Mouse (Mus musculus) CH12.LX (cell line): Measurements from ENCODE around the gene Mtfr1l. TPM values are rescaled to one million over a fixed set of nuclear protein-coding genes. Genes with fewer than 3 reads are reported as not detected.

Experiments used
- DNase-seq: peaks from one replicate; pipeline ENCODE4 v3.0.0-alpha.2; 2013; ENCODE audit errors: extremely low read depth
- H3K27ac ChIP-seq: 2 replicates; pipeline ENCODE4 v1.5.1; 2012; ENCODE audit warnings: low read depth, mild to moderate bottlenecking, control low read depth, moderate library complexity; ENCODE audit not compliant: insufficient read depth
- H3K27me3 ChIP-seq: replicated peaks from 2 replicates; pipeline ENCODE3; 2012; ENCODE audit warnings: inconsistent platforms
- H3K36me3 ChIP-seq, 2 experiments: replicated peaks in 1 of 2; 2 replicates each; pipeline versions ENCODE3 to v1.6.1; 2012; ENCODE audit warnings: inconsistent platforms in 1 of 2, low read length in 1 of 2, mild to moderate bottlenecking in 1 of 2, mixed read lengths in 1 of 2, moderate library complexity in 1 of 2; ENCODE audit not compliant: control insufficient read depth in 1 of 2, insufficient read depth in 1 of 2
- H3K4me1 ChIP-seq, 2 experiments: 2 replicates each; pipeline ENCODE4 v1.6.1; 2012; ENCODE audit warnings: inconsistent platforms in 1 of 2, moderate library complexity in 1 of 2; ENCODE audit not compliant: insufficient read depth in 2 of 2, control insufficient read depth in 1 of 2
- H3K4me2 ChIP-seq: 2 replicates; pipeline ENCODE4 v1.6.1; 2012; ENCODE audit warnings: low read depth, mild to moderate bottlenecking, control low read depth; ENCODE audit not compliant: poor library complexity, insufficient read depth, severe bottlenecking
- H3K4me3 ChIP-seq, 3 experiments: fragments of 150-350 bp in 1 of 3; sonication (generic) in 1 of 3; replicated peaks in 1 of 3; 2 replicates each; pipeline versions ENCODE3 to v1.5.1; 2011 to 2012; ENCODE audit warnings: low read depth in 2 of 3, low read length in 2 of 3, mild to moderate bottlenecking in 2 of 3, moderate library complexity in 2 of 3, control low read depth in 1 of 3, improper control_type of control experiment in 1 of 3, inconsistent platforms in 1 of 3, mixed read lengths in 1 of 3; ENCODE audit not compliant: poor library complexity in 1 of 3
- H3K79me2 ChIP-seq: replicated peaks from 2 replicates; pipeline ENCODE4 v1.6.1; 2012; ENCODE audit warnings: mild to moderate bottlenecking, moderate library complexity; ENCODE audit not compliant: control insufficient read depth, poor library complexity, insufficient read depth, severe bottlenecking; ENCODE audit errors: extremely low read depth
- H3K9ac ChIP-seq: 2 replicates; pipeline ENCODE4 v1.6.1; 2012; ENCODE audit warnings: low read depth, mild to moderate bottlenecking, control low read depth, moderate library complexity; ENCODE audit not compliant: insufficient read depth
- H3K9me3 ChIP-seq: replicated peaks from 2 replicates; pipeline ENCODE3; 2012; ENCODE audit warnings: low read length, inconsistent platforms, mixed read lengths
- BHLHE40 ChIP-seq: IDR thresholded peaks from 2 replicates; pipeline ENCODE4 v1.6.1; 2011; ENCODE audit warnings: mild to moderate bottlenecking, low read depth, low read length, improper control_type of control experiment
- ETS1 ChIP-seq: conservative IDR thresholded peaks from 2 replicates; pipeline ENCODE4 v1.6.1; 2012; ENCODE audit warnings: low read depth, mild to moderate bottlenecking, inconsistent platforms, low read length, improper control_type of control experiment, moderate library complexity
- GABPA ChIP-seq: IDR thresholded peaks from 2 replicates; pipeline ENCODE4 v1.6.1; 2012; ENCODE audit warnings: low read depth, low read length, improper control_type of control experiment, inconsistent platforms; ENCODE audit not compliant: insufficient replicate concordance
- IRF4 ChIP-seq: IDR thresholded peaks from 2 replicates; pipeline ENCODE4 v1.6.1; 2014; ENCODE audit warnings: low read depth, mild to moderate bottlenecking, inconsistent platforms, low read length, improper control_type of control experiment
- JUND ChIP-seq: conservative IDR thresholded peaks from 2 replicates; pipeline ENCODE4 v1.6.1; 2011; ENCODE audit warnings: low read depth, low read length, improper control_type of control experiment
- MAFK ChIP-seq: IDR thresholded peaks from 2 replicates; pipeline ENCODE4 v1.6.1; 2011; ENCODE audit warnings: low read length, improper control_type of control experiment; ENCODE audit not compliant: insufficient replicate concordance
- MAX ChIP-seq: IDR thresholded peaks from 2 replicates; pipeline ENCODE4 v1.6.1; 2011; ENCODE audit warnings: low read length, improper control_type of control experiment
- MXI1 ChIP-seq: IDR thresholded peaks from 2 replicates; pipeline ENCODE4 v1.6.1; 2011; ENCODE audit warnings: mild to moderate bottlenecking, low read depth, low read length, improper control_type of control experiment
- NELFE ChIP-seq: IDR thresholded peaks from 2 replicates; pipeline ENCODE4 v1.6.1; 2011; ENCODE audit warnings: low read depth, low read length, improper control_type of control experiment
- PAX5 ChIP-seq: IDR thresholded peaks from 2 replicates; pipeline ENCODE4 v1.6.1; 2012; ENCODE audit warnings: low read length, inconsistent platforms, mixed read lengths
- SIN3A ChIP-seq: IDR thresholded peaks from 2 replicates; pipeline ENCODE4 v1.6.1; 2012; ENCODE audit warnings: low read length, improper control_type of control experiment, inconsistent platforms
- SMC3 ChIP-seq: IDR thresholded peaks from 2 replicates; pipeline ENCODE4 v1.6.1; 2011; ENCODE audit warnings: low read depth, low read length, improper control_type of control experiment
- UBTF ChIP-seq: IDR thresholded peaks from 2 replicates; pipeline ENCODE4 v1.6.1; 2012; ENCODE audit warnings: low read depth, mild to moderate bottlenecking, inconsistent platforms, low read length, improper control_type of control experiment, moderate library complexity
- USF1 ChIP-seq: IDR thresholded peaks from 2 replicates; pipeline ENCODE4 v1.6.1; 2014; ENCODE audit warnings: low read depth, mild to moderate bottlenecking, inconsistent platforms, low read length, improper control_type of control experiment
- ZMIZ1 ChIP-seq: IDR thresholded peaks from 2 replicates; pipeline ENCODE4 v1.6.1; 2012; ENCODE audit warnings: low read depth, mild to moderate bottlenecking, inconsistent platforms, low read length, improper control_type of control experiment
- ZNF384 ChIP-seq: IDR thresholded peaks from 2 replicates; pipeline ENCODE4 v1.6.1; 2012; ENCODE audit warnings: low read depth, low read length, improper control_type of control experiment, inconsistent platforms
- dilution Hi-C: fragments of 300-500 bp; cut with MboI; formaldehyde crosslinking; loops from 2 replicates; pipeline ENCODE4 v1.14.3; 2020; ENCODE audit warnings: low sequenced_read_pairs; ENCODE audit not compliant: extremely low pct_unique_long_range_greater_than_20kb, extremely low pct_ligation_motif_present
- in situ Hi-C: fragments of 300-500 bp; cut with MboI; formaldehyde crosslinking; loops from 3 replicates; pipeline ENCODE4 v1.14.3; 2019; ENCODE audit warnings: low sequenced_read_pairs, low pct_ligation_motif_present, low pct_unique_long_range_greater_than_20kb, mixed read lengths
- polyA plus RNA-seq: library from polyadenylated mRNA; unstranded; fragments of >175 nt; gene quantifications from 2 replicates; pipeline ENCODE4 v1.2.1, GENCODE M21; 2012; ENCODE audit warnings: low read depth; ENCODE audit not compliant: insufficient read length
- total RNA-seq, 2 experiments: library from RNA; depleted of rRNA; stranded (reverse); fragments of 300-350 nt in 1 of 2; fragments of >200 nt in 1 of 2; gene quantifications; 2 replicates each; pipeline ENCODE4 v1.2.3; 2012 to 2014

Mtfr1l gene
- total and polyA plus RNA-seq, 3 experiments = 16.2 to 36.5 (median 34.0) TPM

GRCm38 (mm10) chr4:134560699-134561098 lies 25.5 kb upstream of the Mtfr1l start:
- TF ChIP-seq BHLHE40 (no peak), SIN3A (no peak), MAX (no peak), NELFE (no peak), ZNF384 (no peak), MAFK (no peak), MXI1 (no peak), ZMIZ1 (no peak), GABPA (no peak), PAX5 (no peak), UBTF (no peak), JUND (no peak)
- no peaks in the 10 kb centered on the region for H3K27me3 ChIP-seq
- in situ Hi-C loops = no loop called here
- DNase-seq = no peak
- no peak overlapping the region for H3K27ac ChIP-seq
- peaks cover 0 to 54% of the 10 kb centered on the region in 2 experiments; a peak in 3 of 4 replicates for H3K4me1 ChIP-seq
- H3K79me2 ChIP-seq = no peaks in the 10 kb centered on the region
- no peak overlapping the region for H3K4me3 ChIP-seq
- no peak overlapping the region for H3K4me2 ChIP-seq
- no peak overlapping the region for H3K9ac ChIP-seq
- peaks cover 8% of the 10 kb centered on the region for H3K9me3 ChIP-seq
- no peaks in the 10 kb centered on the region for H3K36me3 ChIP-seq
- dilution Hi-C loops = no loop called here

- H3K4me1 ChIP-seq = peaks cover 0 to 46% of the 10 kb centered on the region in 2 experiments; a peak in 3 of 4 replicates
- H3K4me3 ChIP-seq = no peak overlapping the region
- no peaks in the 10 kb centered on the region for H3K9me3 ChIP-seq
- no peak for TF ChIP-seq SMC3
- no peak; the same call in 1 of the 2 replicates for TF ChIP-seq ETS1
- TF ChIP-seq USF1 = no peak
- TF ChIP-seq ZMIZ1 = no peak
- no peak for TF ChIP-seq GABPA
- no peak for TF ChIP-seq IRF4
- TF ChIP-seq UBTF = no peak
- TF ChIP-seq MAFK = no peak
- TF ChIP-seq NELFE = no peak
- TF ChIP-seq, all 38 proteins: peak for 0
- Histone ChIP-seq H3K4me2 (no peak overlapping the region), H3K36me3 (no peaks in the 10 kb centered on the region), H3K9ac (no peak overlapping the region), H3K79me2 (no peaks in the 10 kb centered on the region), H3K27me3 (no peaks in the 10 kb centered on the region), H3K27ac (no peak overlapping the region)
- dilution Hi-C loops = no loop called here
- in situ Hi-C loops = no loop called here
- peak; percentile 34 for DNase-seq
Observed at GRCm38 (mm10) chr4:134559154-134559553, 24.0 kb upstream of the Mtfr1l start.
